Mouse (Mus musculus): ENCODE measurements around the gene Mis18a. TPM values are rescaled to one million over a fixed set of nuclear protein-coding genes. Genes with fewer than 3 reads are reported as not detected.

Mis18a gene
- polyA plus RNA-seq, 1 experiment = 21.8 TPM

- Histone ChIP-seq H3K27ac (ENCODE audit: control insufficient read depth, insufficient read depth, low read depth, low read length, poor library complexity) (no peak overlapping the region), H3K4me1 (ENCODE audit: control insufficient read depth, insufficient read depth, low read length) (no peaks in the 10 kb centered on the region), H3K4me3 (replicated peaks; ENCODE audit: control insufficient read depth, low read depth, low read length) (no peak overlapping the region)
- WGBS = 77% methylated on average over 14 of the region's 14 CpGs
- TF ChIP-seq CTCF (IDR thresholded peaks at IDR 0.05; ENCODE audit: control insufficient read depth, insufficient read depth, low read length) (no peak), POLR2A (IDR thresholded peaks at IDR 0.05; ENCODE audit: borderline replicate concordance, control insufficient read depth, low read depth, low read length) (no peak)
Observed at GRCm38 (mm10) chr16:90699390-90699789, 27.8 kb downstream of the Mis18a start.

GRCm38 (mm10) chr16:90696306-90696705 is 30.9 kb downstream of the Mis18a start:
- H3K4me1 ChIP-seq (ENCODE audit: control insufficient read depth, insufficient read depth, low read length) = no peaks in the 10 kb centered on the region
- no peak overlapping the region for H3K27ac ChIP-seq (ENCODE audit: control insufficient read depth, insufficient read depth, low read depth, low read length, poor library complexity)
- no peak for TF ChIP-seq CTCF (IDR thresholded peaks at IDR 0.05; ENCODE audit: control insufficient read depth, insufficient read depth, low read length)
- no peak overlapping the region for H3K4me3 ChIP-seq (replicated peaks; ENCODE audit: control insufficient read depth, low read depth, low read length)
- 86% methylated on average over 9 of the region's 9 CpGs for WGBS

- no peak overlapping the region for H3K27ac ChIP-seq (ENCODE audit: control insufficient read depth, insufficient read depth, low read depth, low read length, poor library complexity)
- 77% methylated on average over 10 of the region's 10 CpGs for WGBS
- no peaks in the 10 kb centered on the region for H3K4me1 ChIP-seq (ENCODE audit: control insufficient read depth, insufficient read depth, low read length)
- H3K4me3 ChIP-seq (replicated peaks; ENCODE audit: control insufficient read depth, low read depth, low read length) = no peak overlapping the region
- TF ChIP-seq CTCF (IDR thresholded peaks at IDR 0.05; ENCODE audit: control insufficient read depth, insufficient read depth, low read length) (no peak), POLR2A (IDR thresholded peaks at IDR 0.05; ENCODE audit: borderline replicate concordance, control insufficient read depth, low read depth, low read length) (no peak)
Observed at GRCm38 (mm10) chr16:90695121-90695520, 32.1 kb downstream of the Mis18a start.

- TF ChIP-seq CTCF (IDR thresholded peaks at IDR 0.05; ENCODE audit: control insufficient read depth, insufficient read depth, low read length) (peak; percentile 71), POLR2A (IDR thresholded peaks at IDR 0.05; ENCODE audit: borderline replicate concordance, control insufficient read depth, low read depth, low read length) (no peak)
- Histone ChIP-seq H3K4me1 (ENCODE audit: control insufficient read depth, insufficient read depth, low read length) (no peaks in the 10 kb centered on the region), H3K4me3 (replicated peaks; ENCODE audit: control insufficient read depth, low read depth, low read length) (no peak overlapping the region), H3K27ac (ENCODE audit: control insufficient read depth, insufficient read depth, low read depth, low read length, poor library complexity) (no peak overlapping the region)
- WGBS = 61% methylated on average over 9 of the region's 9 CpGs
Observed at GRCm38 (mm10) chr16:90694719-90695118, 32.5 kb downstream of the Mis18a start.

- WGBS = 82% methylated on average over 5 of the region's 5 CpGs
- no peak for TF ChIP-seq CTCF (IDR thresholded peaks at IDR 0.05; ENCODE audit: control insufficient read depth, insufficient read depth, low read length)
- TF ChIP-seq POLR2A (IDR thresholded peaks at IDR 0.05; ENCODE audit: borderline replicate concordance, control insufficient read depth, low read depth, low read length) = no peak
- H3K4me3 ChIP-seq (replicated peaks; ENCODE audit: control insufficient read depth, low read depth, low read length) = no peak overlapping the region
- H3K4me1 ChIP-seq (ENCODE audit: control insufficient read depth, insufficient read depth, low read length) = no peaks in the 10 kb centered on the region
- H3K27ac ChIP-seq (ENCODE audit: control insufficient read depth, insufficient read depth, low read depth, low read length, poor library complexity) = no peak overlapping the region
Observed at GRCm38 (mm10) chr16:90693625-90694024, 33.6 kb downstream of the Mis18a start.

- no peak overlapping the region for H3K27ac ChIP-seq (ENCODE audit: control insufficient read depth, insufficient read depth, low read depth, low read length, poor library complexity)
- TF ChIP-seq CTCF (IDR thresholded peaks at IDR 0.05; ENCODE audit: control insufficient read depth, insufficient read depth, low read length) (no peak), POLR2A (IDR thresholded peaks at IDR 0.05; ENCODE audit: borderline replicate concordance, control insufficient read depth, low read depth, low read length) (no peak)
- no peaks in the 10 kb centered on the region for H3K4me1 ChIP-seq (ENCODE audit: control insufficient read depth, insufficient read depth, low read length)
- H3K4me3 ChIP-seq (replicated peaks; ENCODE audit: control insufficient read depth, low read depth, low read length) = no peak overlapping the region
- 63% methylated on average over 15 of the region's 15 CpGs for WGBS
Observed at GRCm38 (mm10) chr16:90692704-90693385, 34.4 kb downstream of the Mis18a start.

- TF ChIP-seq POLR2A (IDR thresholded peaks at IDR 0.05; ENCODE audit: borderline replicate concordance, control insufficient read depth, low read depth, low read length) (no peak), CTCF (IDR thresholded peaks at IDR 0.05; ENCODE audit: control insufficient read depth, insufficient read depth, low read length) (no peak)
- WGBS = 73% methylated on average over 12 of the region's 12 CpGs
- H3K27ac ChIP-seq (ENCODE audit: control insufficient read depth, insufficient read depth, low read depth, low read length, poor library complexity) = no peak overlapping the region
- H3K4me3 ChIP-seq (replicated peaks; ENCODE audit: control insufficient read depth, low read depth, low read length) = no peak overlapping the region
- no peaks in the 10 kb centered on the region for H3K4me1 ChIP-seq (ENCODE audit: control insufficient read depth, insufficient read depth, low read length)
Observed at GRCm38 (mm10) chr16:90687687-90688263, 39.4 kb downstream of the Mis18a start.

GRCm38 (mm10) chr16:90687011-90687410 is 40.2 kb downstream of the Mis18a start:
- Histone ChIP-seq H3K4me1 (ENCODE audit: control insufficient read depth, insufficient read depth, low read length) (no peaks in the 10 kb centered on the region), H3K27ac (ENCODE audit: control insufficient read depth, insufficient read depth, low read depth, low read length, poor library complexity) (no peak overlapping the region), H3K4me3 (replicated peaks; ENCODE audit: control insufficient read depth, low read depth, low read length) (no peak overlapping the region)
- TF ChIP-seq CTCF (IDR thresholded peaks at IDR 0.05; ENCODE audit: control insufficient read depth, insufficient read depth, low read length) (no peak), POLR2A (IDR thresholded peaks at IDR 0.05; ENCODE audit: borderline replicate concordance, control insufficient read depth, low read depth, low read length) (no peak)
- 50% methylated on average over 5 of the region's 5 CpGs for WGBS
